Comparison of ENCODE assay signal across 8 mouse cellular contexts in the genomic region with DNA sequence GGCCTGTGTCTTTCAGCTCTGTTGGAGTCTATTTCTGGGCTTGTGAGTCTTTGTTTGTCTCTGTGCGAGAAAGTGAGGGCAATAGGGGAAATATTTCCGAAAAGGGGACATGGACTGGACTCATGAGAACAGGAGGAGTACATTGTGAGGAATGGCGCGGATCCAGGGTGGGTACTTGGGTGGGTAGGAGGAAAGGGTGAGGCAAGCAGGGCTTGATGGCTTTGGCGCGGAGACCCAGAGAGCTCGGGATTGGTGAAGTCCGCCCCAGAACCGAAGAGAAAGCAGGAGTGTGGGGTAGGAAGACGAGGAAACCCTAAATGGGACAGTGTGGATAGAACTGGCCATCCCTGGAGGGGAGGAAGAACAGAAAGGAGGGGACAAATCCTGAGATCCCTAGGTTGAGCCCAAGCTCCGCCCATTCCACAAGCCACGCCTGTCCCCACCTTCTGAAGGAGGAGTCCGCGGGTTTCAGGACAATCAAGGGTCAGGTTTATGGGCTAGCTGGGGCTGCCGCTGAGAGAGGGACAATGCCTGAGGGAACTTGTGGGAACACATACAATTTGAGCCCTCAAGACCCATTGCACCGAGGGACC. TPM values are rescaled to one million over a fixed set of nuclear protein-coding genes. Genes with fewer than 3 reads are reported as not detected.
DNase-seq lines count a peak whose midpoint lies in the region; ATAC-seq and TF ChIP-seq lines count a peak whose summit lies in the region.

No protein-coding gene starts in this region.

- no peaks in the 10 kb centered on the region for H3K36me3 ChIP-seq in forebrain, embryonic 13.5 days (ENCODE audit: poor library complexity, severe bottlenecking)
- no peaks in the 10 kb centered on the region for H3K36me3 ChIP-seq in midbrain, embryonic 11.5 days (ENCODE audit: control insufficient read depth, insufficient read depth, low read length)

- peak; percentile 45 for ATAC-seq in Patski
- ATAC-seq in forebrain, embryonic 13.5 days = peak; percentile 31; the same call in 1 of the 2 replicates
- ATAC-seq in midbrain, embryonic 11.5 days (ENCODE audit: low FRiP score) = peak; percentile 36

- 2% methylated on average over 16 of the region's 16 CpGs for WGBS in forebrain, embryonic 13.5 days
- WGBS in large intestine, adult 2 months = 3% methylated on average over 16 of the region's 16 CpGs
- WGBS in midbrain, embryonic 11.5 days = under 1% methylated on average over 16 of the region's 16 CpGs

- peak overlapping the region; percentile 87 for H3K4me3 ChIP-seq in brown adipose tissue, adult 24 weeks (ENCODE audit: insufficient read depth, low read depth, low read length)
- H3K4me3 ChIP-seq in forebrain, embryonic 13.5 days = peak overlapping the region; percentile 69
- H3K4me3 ChIP-seq in midbrain, embryonic 11.5 days (ENCODE audit: low read depth, low read length) = peak overlapping the region; percentile 68

- in situ Hi-C loops in Patski (cut with MboI; ENCODE audit: low pct_unique_long_range_greater_than_20kb) = no loop called here

- H3K9ac ChIP-seq in forebrain, embryonic 13.5 days = peak overlapping the region; percentile 92
- H3K9ac ChIP-seq in midbrain, embryonic 11.5 days (ENCODE audit: low read length) = peak overlapping the region; percentile 86

- DNase-seq in Patski (ENCODE audit: low read depth, low spot score) = no peak
- DNase-seq in heart, postnatal 25 days (ENCODE audit: low spot score) = peak; percentile 87
- peak; percentile 80 for DNase-seq in large intestine, adult 2 months (ENCODE audit: low read depth, low spot score)
- DNase-seq in midbrain, embryonic 11.5 days (ENCODE audit: low spot score, missing footprints) = peak; percentile 97
- peak; percentile 89 to 90 for DNase-seq in urinary bladder, postnatal 36 days (ENCODE audit: low spot score in 2 of 2)
- no peak for DNase-seq in thymus, postnatal 0 days (ENCODE audit: low spot score)

- H3K27me3 ChIP-seq in Patski = no peaks in the 10 kb centered on the region
- H3K27me3 ChIP-seq in forebrain, embryonic 13.5 days = no peaks in the 10 kb centered on the region
- H3K27me3 ChIP-seq in midbrain, embryonic 11.5 days (ENCODE audit: control insufficient read depth, insufficient read depth, low read length) = no peaks in the 10 kb centered on the region; the same call in 1 of the 2 replicates

- peaks cover 16% of the 10 kb centered on the region for H3K4me1 ChIP-seq in brown adipose tissue, adult 24 weeks (ENCODE audit: control insufficient read depth, insufficient read depth, insufficient read length, low read length)
- H3K4me1 ChIP-seq in forebrain, embryonic 13.5 days = peaks cover 88% of the 10 kb centered on the region
- peaks cover 71% of the 10 kb centered on the region for H3K4me1 ChIP-seq in midbrain, embryonic 11.5 days (ENCODE audit: control insufficient read depth, insufficient read depth, low read length)

- TF ChIP-seq CTCF in Patski (IDR thresholded peaks at IDR 0.05) = no peak

- POLR2A ChIA-PET in Patski (lab: Charles Lee) = interaction anchor here (0.8 to 3.5 kb wide), 5 partner anchors 9 to 22 kb away, joined by 3 to 20 read pairs (median 4); a partner anchor contains a TSS

- H3K27ac ChIP-seq in brown adipose tissue, adult 24 weeks (replicated peaks; ENCODE audit: low read depth, low read length) = peak overlapping the region; percentile 92
- H3K27ac ChIP-seq in forebrain, embryonic 13.5 days = peak overlapping the region; percentile 99
- peak overlapping the region; percentile 97 for H3K27ac ChIP-seq in midbrain, embryonic 11.5 days (ENCODE audit: low read depth, low read length)

- no peaks in the 10 kb centered on the region for H3K9me3 ChIP-seq in forebrain, embryonic 13.5 days (replicated peaks)
- no peaks in the 10 kb centered on the region for H3K9me3 ChIP-seq in midbrain, embryonic 11.5 days (ENCODE audit: control insufficient read depth, low read length)

- intact Hi-C loops in heart, postnatal 25 days (cut with DNase I) = no loop called here

- CTCF ChIA-PET in Patski (lab: Charles Lee) = interaction anchor here (1.0 to 1.5 kb wide), 2 partner anchors 29 to 34 kb away, joined by 3 to 4 read pairs; no protein-coding TSS in a partner anchor

- H3K4me2 ChIP-seq in forebrain, embryonic 13.5 days = peak overlapping the region; percentile 95
- H3K4me2 ChIP-seq in midbrain, embryonic 11.5 days = peak overlapping the region; percentile 71

RNA-seq across cellular contexts. Expression of a gene that starts 16.3 kb away (rescaled TPM):
- polyA plus RNA-seq in Patski (2021) = 52.0 TPM
- polyA plus RNA-seq in brown adipose tissue, adult 24 weeks (2012; ENCODE audit: insufficient read depth, insufficient read length, missing spikeins) = 5.8 and 10.2 TPM in 2 replicates
- polyA plus RNA-seq in forebrain, embryonic 13.5 days (2015; fragmentation: Nextera tagmentation; extraction: Ambion mirVana) = 15.0 and 17.2 TPM in 2 replicates
- 1 to 10 TPM; 7.8 to 9.7 TPM for total RNA-seq in heart, postnatal 25 days (2021)
- 13.5 and 17.4 TPM in 2 replicates for polyA plus RNA-seq in large intestine, adult 2 months (2012; rRNA removed)
- polyA plus RNA-seq in midbrain, embryonic 11.5 days (2014; fragmentation: Nextera tagmentation; extraction: Ambion mirVana) = 7.2 and 9.6 TPM in 2 replicates
- 16.8 and 18.5 TPM in 2 replicates for polyA plus RNA-seq in thymus, postnatal 0 days (2015; fragmentation: Nextera tagmentation; extraction: Ambion mirVana)

RNA-seq across cellular contexts. Expression of a gene that starts 21.4 kb away (rescaled TPM):
- 64.3 TPM for polyA plus RNA-seq in Patski (2021)
- 15.3 and 16.7 TPM in 2 replicates for polyA plus RNA-seq in brown adipose tissue, adult 24 weeks (2012; ENCODE audit: insufficient read depth, insufficient read length, missing spikeins)
- polyA plus RNA-seq in forebrain, embryonic 13.5 days (2015; fragmentation: Nextera tagmentation; extraction: Ambion mirVana) = 111 and 114 TPM in 2 replicates
- total RNA-seq in heart, postnatal 25 days (2021) = 10 to 100 TPM; 69.0 to 69.3 TPM
- 9.3 and 10.0 TPM in 2 replicates for polyA plus RNA-seq in large intestine, adult 2 months (2012; rRNA removed)
- polyA plus RNA-seq in midbrain, embryonic 11.5 days (2014; fragmentation: Nextera tagmentation; extraction: Ambion mirVana) = 56.8 and 60.2 TPM in 2 replicates
- 2.0 and 2.5 TPM in 2 replicates for polyA plus RNA-seq in thymus, postnatal 0 days (2015; fragmentation: Nextera tagmentation; extraction: Ambion mirVana)

RNA-seq across cellular contexts. Expression of a gene that starts 25.6 kb away (rescaled TPM):
- 110 TPM for polyA plus RNA-seq in Patski (2021)
- polyA plus RNA-seq in brown adipose tissue, adult 24 weeks (2012; ENCODE audit: insufficient read depth, insufficient read length, missing spikeins) = 27.8 and 32.1 TPM in 2 replicates
- 117 and 124 TPM in 2 replicates for polyA plus RNA-seq in forebrain, embryonic 13.5 days (2015; fragmentation: Nextera tagmentation; extraction: Ambion mirVana)
- 10 to 100 TPM; 48.0 to 53.2 TPM for total RNA-seq in heart, postnatal 25 days (2021)
- polyA plus RNA-seq in large intestine, adult 2 months (2012; rRNA removed) = 33.9 and 36.5 TPM in 2 replicates
- 143 and 147 TPM in 2 replicates for polyA plus RNA-seq in midbrain, embryonic 11.5 days (2014; fragmentation: Nextera tagmentation; extraction: Ambion mirVana)
- 119 and 121 TPM in 2 replicates for polyA plus RNA-seq in thymus, postnatal 0 days (2015; fragmentation: Nextera tagmentation; extraction: Ambion mirVana)

RNA-seq across cellular contexts. Expression of a gene that starts 46.2 kb away (rescaled TPM):
- polyA plus RNA-seq in Patski (2021) = not detected
- polyA plus RNA-seq in brown adipose tissue, adult 24 weeks (2012; ENCODE audit: insufficient read depth, insufficient read length, missing spikeins) = not detected in 2 replicates
- 0.62 TPM in 2 replicates for polyA plus RNA-seq in forebrain, embryonic 13.5 days (2015; fragmentation: Nextera tagmentation; extraction: Ambion mirVana)
- total RNA-seq in heart, postnatal 25 days (2021) = not detected
- not detected in 2 replicates for polyA plus RNA-seq in large intestine, adult 2 months (2012; rRNA removed)
- polyA plus RNA-seq in midbrain, embryonic 11.5 days (2014; fragmentation: Nextera tagmentation; extraction: Ambion mirVana) = not detected in 2 replicates
- not detected in 2 replicates for polyA plus RNA-seq in thymus, postnatal 0 days (2015; fragmentation: Nextera tagmentation; extraction: Ambion mirVana)

Comparison
In these comparisons a context has a peak if more than half of its experiments do, and no peak if none do; other contexts are left out.
1. DNase-seq: peak in heart, postnatal 25 days (single experiment), large intestine, adult 2 months (single experiment), midbrain, embryonic 11.5 days (single experiment) and urinary bladder, postnatal 36 days (2 of 2); none in Patski (single experiment) and thymus, postnatal 0 days (single experiment).
2. Peak in every context shown above with its lines, with median percentiles within 50 percentile points of each other: ATAC-seq, H3K27ac ChIP-seq and H3K4me3 ChIP-seq.